Mouse (Mus musculus) limb, embryonic 13.5 days (tissue): ENCODE data around the gene Eif4a2. TPM values are rescaled to one million over a fixed set of nuclear protein-coding genes. Genes with fewer than 3 reads are reported as not detected.

Experiments used
- ATAC-seq: fragments of 200-750 bp; cut with Nextera tagmentation; 2 replicates; pipeline ENCODE4 v1.8.0; 2017; ENCODE audit warnings: low read depth, moderate number of reproducible peaks, moderate TSS enrichment; ENCODE audit not compliant: low FRiP score
- H3K27ac ChIP-seq: fragments of 300-500 bp; sonication (generic); 2 replicates; pipeline ENCODE4 v1.5.1; 2015; ENCODE audit warnings: inconsistent platforms, mild to moderate bottlenecking, moderate library complexity
- H3K27me3 ChIP-seq: fragments of 300-500 bp; sonication (generic); 2 replicates; pipeline ENCODE4 v1.6.1; 2015; ENCODE audit warnings: mild to moderate bottlenecking, inconsistent platforms
- H3K36me3 ChIP-seq: fragments of 300-500 bp; sonication (generic); 2 replicates; pipeline ENCODE4 v1.6.1; 2015; ENCODE audit warnings: inconsistent platforms, mild to moderate bottlenecking, moderate library complexity
- H3K4me1 ChIP-seq: fragments of 300-500 bp; sonication (generic); 2 replicates; pipeline ENCODE4 v1.6.1; 2015; ENCODE audit warnings: inconsistent platforms
- H3K4me2 ChIP-seq: fragments of 300-500 bp; sonication (generic); replicated peaks from 2 replicates; pipeline ENCODE4 v1.6.1; 2015; ENCODE audit warnings: inconsistent platforms, mild to moderate bottlenecking, moderate library complexity
- H3K4me3 ChIP-seq: fragments of 300-500 bp; sonication (generic); 2 replicates; pipeline ENCODE4 v1.5.1; 2015; ENCODE audit warnings: moderate library complexity, mild to moderate bottlenecking, inconsistent platforms
- H3K9ac ChIP-seq: fragments of 300-500 bp; sonication (generic); 2 replicates; pipeline ENCODE4 v1.6.1; 2015; ENCODE audit warnings: mild to moderate bottlenecking, inconsistent platforms
- H3K9me3 ChIP-seq: fragments of 300-500 bp; sonication (generic); 2 replicates; pipeline ENCODE4 v1.6.1; 2016; ENCODE audit warnings: inconsistent platforms
- WGBS: fragments of 180-500 bp; shearing (Covaris S2); methylation state at CpG from one replicate; pipeline ENCODE4 v1.1.7; 2015; 5-methylcytosine and 5-hydroxymethylcytosine counted together
- polyA plus RNA-seq: library from polyadenylated mRNA; unstranded; fragments of >200 nt; fragmentation: Nextera tagmentation; extraction: Ambion mirVana; gene quantifications from 2 replicates; pipeline ENCODE4 v1.2.1, GENCODE M21; 2015

The Eif4a2 gene
- polyA plus RNA-seq, 1 experiment from 2014 or later: 265 TPM

DNA sequence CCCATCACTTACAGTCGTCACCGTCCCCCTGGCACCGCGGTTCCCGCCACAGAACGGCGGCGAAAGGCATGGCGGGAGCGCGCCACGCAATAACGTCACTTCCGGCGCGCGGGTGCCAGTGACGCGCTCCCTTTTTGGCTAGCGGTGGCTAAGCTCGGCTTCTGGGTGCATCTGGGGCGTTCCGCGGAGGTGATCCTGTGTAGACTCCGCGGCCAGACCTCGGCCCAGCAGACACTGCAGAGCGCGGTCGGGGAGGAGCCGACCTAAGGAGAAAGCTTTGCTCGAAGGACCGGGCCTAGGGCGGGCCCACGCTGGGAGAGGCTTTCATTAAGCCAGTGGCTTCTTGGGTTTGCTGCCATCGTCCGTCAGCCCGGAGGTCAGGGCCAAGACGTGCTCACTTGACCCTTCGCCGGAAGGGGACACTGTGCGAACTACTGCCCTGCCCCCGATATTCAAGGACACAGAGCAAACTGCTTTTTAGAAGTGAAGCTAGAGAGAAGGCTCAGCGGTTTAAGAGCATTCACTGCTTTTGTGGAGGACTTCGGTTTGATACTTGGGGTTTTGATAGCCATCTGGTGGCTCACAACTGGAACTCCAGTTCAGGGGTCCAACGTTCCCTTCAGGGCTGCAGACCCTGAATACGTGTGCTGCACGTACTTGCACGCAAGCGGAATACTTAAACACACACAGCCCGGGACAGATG lies 20.6 kb downstream of the Eif4a2 start, which contains the start of gene Rfc4:
Rfc4 (minus strand) TSS at position 65 of the 703 bp plus-strand sequence.
- Histone ChIP-seq H3K4me3 (peak within 1 kb of the TSS; percentile 75), H3K36me3 (peaks cover 13% of the 10 kb centered on the region), H3K9ac (peak within 1 kb of the TSS; percentile 89), H3K27me3 (no peaks in the 10 kb centered on the region), H3K4me1 (peaks cover 14% of the 10 kb centered on the region), H3K4me2 (peak within 1 kb of the TSS; percentile 86), H3K9me3 (no peaks in the 10 kb centered on the region), H3K27ac (peak within 1 kb of the TSS; percentile 98)
- under 1% methylated on average over 51 of the region's 51 CpGs for WGBS
- peak; percentile 93 for ATAC-seq

DNA sequence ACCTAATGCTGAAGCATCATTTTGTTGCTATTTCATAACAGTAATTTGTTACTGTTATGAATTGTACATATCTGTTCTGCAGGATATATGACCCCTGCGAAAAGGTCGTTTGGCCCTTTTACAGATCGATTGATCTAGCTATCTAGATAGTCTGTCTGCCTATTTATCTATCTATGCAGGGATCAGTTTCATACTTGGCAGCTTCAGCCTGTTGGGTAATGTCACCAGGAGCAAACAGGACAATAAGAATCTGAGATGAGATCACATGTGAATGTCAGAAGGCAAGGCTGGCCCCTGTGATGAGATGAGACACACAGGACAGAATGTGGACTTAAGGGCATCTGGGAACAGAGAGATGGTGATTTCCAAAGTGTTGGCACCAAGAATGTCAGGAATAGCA lies 23.1 kb downstream of the Eif4a2 start:
- 90% methylated on average over 3 of the region's 3 CpGs for WGBS
- H3K9me3 ChIP-seq: no peaks in the 10 kb centered on the region

DNA sequence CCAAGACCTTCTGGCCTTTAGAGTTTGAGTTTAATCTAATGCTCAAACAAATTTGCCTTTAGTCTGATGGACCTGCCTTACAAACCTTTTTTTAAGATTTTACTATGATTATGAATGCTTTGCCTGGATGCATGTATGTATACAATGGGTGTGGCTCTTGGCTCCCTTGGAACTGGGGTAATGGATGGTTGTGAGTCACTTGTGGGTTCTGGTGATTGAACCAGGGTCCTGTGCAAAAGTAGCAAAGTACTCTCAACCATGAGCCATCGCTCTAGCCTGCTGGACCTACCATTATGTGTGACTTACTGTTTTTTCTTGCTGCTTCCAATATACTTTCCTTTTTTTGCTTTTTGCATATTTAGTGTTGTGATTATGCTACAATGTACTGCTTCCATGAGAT lies 25.1 kb downstream of the Eif4a2 start:
- Histone ChIP-seq H3K4me3 (no peak overlapping the region), H3K4me1 (peaks cover 7% of the 10 kb centered on the region), H3K36me3 (no peaks in the 10 kb centered on the region), H3K9me3 (no peaks in the 10 kb centered on the region), H3K9ac (no peak overlapping the region), H3K27me3 (no peaks in the 10 kb centered on the region), H3K27ac (no peak overlapping the region), H3K4me2 (no peak overlapping the region)
- 90% methylated on average over 1 of the region's 1 CpGs for WGBS
- no peak for ATAC-seq

More for the DNA sequence above, 23.1 kb downstream of the Eif4a2 start:
- no peak for ATAC-seq
- no peaks in the 10 kb centered on the region for H3K27me3 ChIP-seq
- H3K36me3 ChIP-seq: no peaks in the 10 kb centered on the region
- H3K27ac ChIP-seq: no peak overlapping the region
- H3K4me3 ChIP-seq: no peak overlapping the region
- no peak overlapping the region for H3K9ac ChIP-seq
- H3K4me1 ChIP-seq: peaks cover 14% of the 10 kb centered on the region
- no peak overlapping the region for H3K4me2 ChIP-seq

DNA sequence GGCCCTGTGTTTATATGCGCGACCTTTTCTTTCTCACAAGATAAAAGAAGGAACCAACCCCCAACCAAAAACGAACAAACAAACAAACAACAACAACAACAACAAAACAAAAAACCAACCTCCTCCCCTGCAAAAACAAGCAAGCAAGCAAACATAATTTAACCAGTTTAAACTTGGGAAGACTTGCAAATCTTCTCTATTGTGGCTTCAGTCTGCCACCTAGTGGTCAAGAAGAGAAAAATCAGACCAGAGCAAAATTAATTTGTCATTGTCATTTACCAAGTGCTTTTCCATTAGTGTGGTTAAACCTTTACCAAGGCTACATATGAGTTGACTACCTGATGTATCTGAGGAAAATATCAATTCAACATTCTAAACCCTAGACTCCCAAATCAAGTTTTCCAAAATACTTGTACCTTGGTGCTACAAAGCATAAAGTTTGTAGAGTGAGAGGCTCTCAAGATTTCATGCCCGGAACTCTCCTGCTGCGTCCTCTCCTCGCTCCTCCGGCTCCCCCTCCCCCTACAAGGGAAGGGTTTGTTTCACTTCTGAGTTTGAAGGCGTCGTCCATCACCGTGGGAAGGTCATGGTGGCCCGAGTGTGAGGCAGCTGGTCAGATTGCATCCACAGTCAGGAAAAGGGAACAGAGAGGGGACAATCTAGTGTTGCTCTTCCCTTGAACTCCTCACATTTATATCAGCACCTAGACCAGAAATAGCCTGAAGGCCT lies 28.3 kb downstream of the Eif4a2 start:
- Histone ChIP-seq H3K27ac (no peak overlapping the region), H3K36me3 (no peaks in the 10 kb centered on the region), H3K4me1 (no peaks in the 10 kb centered on the region), H3K27me3 (no peaks in the 10 kb centered on the region), H3K4me3 (no peak overlapping the region), H3K4me2 (no peak overlapping the region), H3K9ac (no peak overlapping the region), H3K9me3 (no peaks in the 10 kb centered on the region)
- WGBS: 21% methylated on average over 11 of the region's 11 CpGs
- no peak for ATAC-seq

DNA sequence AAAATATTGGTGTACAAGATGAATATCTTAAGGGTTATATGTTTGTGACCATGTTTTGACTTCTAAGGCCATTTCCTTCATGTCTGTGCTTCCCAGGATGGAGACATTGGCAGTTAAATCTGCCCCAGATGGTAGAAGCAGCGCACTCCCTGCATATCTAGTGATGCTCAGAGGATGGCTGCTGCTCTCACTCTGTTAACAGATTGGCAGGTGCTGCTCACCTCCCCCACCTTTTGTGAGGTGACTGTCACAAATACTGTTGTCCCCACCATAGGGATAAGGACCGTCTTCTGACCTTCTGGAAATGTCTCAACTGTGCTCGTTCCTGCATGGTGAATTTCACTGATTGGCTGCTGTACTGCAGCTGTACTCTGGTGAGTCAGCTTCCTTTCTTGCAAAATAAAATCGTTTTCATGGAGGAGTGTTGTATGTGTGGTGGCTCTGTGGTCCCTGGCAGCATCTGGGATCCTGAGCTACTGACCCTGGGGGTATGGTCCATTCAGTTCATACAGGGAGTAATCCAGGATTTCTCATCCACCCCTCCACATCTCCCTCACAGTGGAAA lies 29.2 kb downstream of the Eif4a2 start:
- Histone ChIP-seq H3K4me3 (no peak overlapping the region), H3K4me2 (no peak overlapping the region), H3K9me3 (no peaks in the 10 kb centered on the region), H3K9ac (no peak overlapping the region), H3K27ac (no peak overlapping the region), H3K36me3 (no peaks in the 10 kb centered on the region), H3K4me1 (no peaks in the 10 kb centered on the region), H3K27me3 (no peaks in the 10 kb centered on the region)
- 59% methylated on average over 4 of the region's 4 CpGs for WGBS
- ATAC-seq: no peak

DNA sequence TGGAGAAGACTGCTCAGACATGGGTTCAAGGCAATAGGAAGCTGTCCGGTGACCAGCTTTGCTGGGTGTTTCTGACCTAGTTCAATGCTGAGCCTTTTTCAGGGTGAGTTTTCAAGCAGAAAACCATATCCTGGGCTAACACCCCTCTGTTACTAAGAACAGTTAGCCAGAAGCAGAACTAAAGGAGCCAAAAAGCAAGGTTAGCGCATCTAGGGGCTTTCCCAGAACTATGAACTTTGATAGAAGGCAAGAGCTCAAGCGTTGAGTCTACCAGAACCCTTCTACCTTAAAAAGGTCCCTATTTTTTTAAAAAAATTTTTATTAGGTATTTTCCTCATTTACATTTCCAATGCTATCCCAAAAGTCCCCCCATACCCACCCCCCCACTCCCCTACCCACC lies 33.7 kb downstream of the Eif4a2 start:
- no peak overlapping the region for H3K9ac ChIP-seq
- H3K4me2 ChIP-seq: no peak overlapping the region
- no peak overlapping the region for H3K4me3 ChIP-seq
- no peak for ATAC-seq
- H3K9me3 ChIP-seq: no peaks in the 10 kb centered on the region
- H3K36me3 ChIP-seq: no peaks in the 10 kb centered on the region
- H3K27ac ChIP-seq: no peak overlapping the region
- 90% methylated on average over 3 of the region's 3 CpGs for WGBS
- H3K27me3 ChIP-seq: no peaks in the 10 kb centered on the region
- H3K4me1 ChIP-seq: no peaks in the 10 kb centered on the region

DNA sequence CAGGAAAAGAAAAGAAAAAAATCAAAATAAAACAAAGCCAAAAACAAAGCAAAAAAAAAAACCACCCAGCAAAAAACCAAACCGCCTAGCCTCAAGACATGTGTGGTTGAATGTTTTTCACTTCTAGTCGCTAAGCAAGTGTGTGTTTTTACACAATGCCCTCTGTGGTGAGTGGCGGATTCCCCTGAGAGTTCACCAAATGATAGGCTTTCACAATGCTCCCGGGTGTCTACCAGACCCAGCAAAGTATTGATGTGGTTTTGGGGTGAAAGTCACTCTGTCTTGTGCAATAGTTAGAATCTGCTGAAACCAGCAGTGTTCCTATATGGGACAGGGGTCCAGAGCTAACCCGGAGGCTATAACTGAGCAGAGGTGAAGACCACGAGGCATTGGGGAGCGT lies 37.1 kb downstream of the Eif4a2 start:
- Histone ChIP-seq H3K27ac (no peak overlapping the region), H3K27me3 (no peaks in the 10 kb centered on the region), H3K4me1 (no peaks in the 10 kb centered on the region), H3K9ac (no peak overlapping the region), H3K4me3 (no peak overlapping the region), H3K9me3 (no peaks in the 10 kb centered on the region), H3K4me2 (no peak overlapping the region), H3K36me3 (no peaks in the 10 kb centered on the region)
- no peak for ATAC-seq
- WGBS: 86% methylated on average over 7 of the region's 7 CpGs

DNA sequence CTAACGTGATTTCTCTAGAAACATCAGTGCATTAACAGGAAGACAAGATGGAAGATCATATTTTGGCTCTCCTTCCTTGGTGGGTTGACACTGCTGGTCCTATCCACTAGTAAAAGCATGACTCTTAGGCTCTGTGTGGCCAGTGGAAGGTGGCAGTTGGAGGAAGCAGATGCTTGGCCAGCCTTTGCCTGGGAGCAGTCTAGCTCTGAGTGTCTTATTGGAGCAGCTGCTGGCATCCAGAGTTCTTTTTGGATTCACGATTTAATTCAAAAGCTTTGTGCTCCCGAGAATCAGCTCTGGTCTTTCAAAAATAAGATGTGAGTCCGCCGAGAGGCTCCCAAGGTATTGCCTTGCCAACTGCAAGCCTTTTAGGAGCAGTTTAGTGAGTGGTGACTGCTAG lies 38.0 kb downstream of the Eif4a2 start:
- no peak for ATAC-seq
- no peaks in the 10 kb centered on the region for H3K4me1 ChIP-seq
- H3K27me3 ChIP-seq: no peaks in the 10 kb centered on the region
- H3K9me3 ChIP-seq: no peaks in the 10 kb centered on the region
- H3K9ac ChIP-seq: no peak overlapping the region
- H3K4me2 ChIP-seq: no peak overlapping the region
- H3K36me3 ChIP-seq: no peaks in the 10 kb centered on the region
- H3K4me3 ChIP-seq: no peak overlapping the region
- H3K27ac ChIP-seq: no peak overlapping the region
- 63% methylated on average over 5 of the region's 5 CpGs for WGBS

DNA sequence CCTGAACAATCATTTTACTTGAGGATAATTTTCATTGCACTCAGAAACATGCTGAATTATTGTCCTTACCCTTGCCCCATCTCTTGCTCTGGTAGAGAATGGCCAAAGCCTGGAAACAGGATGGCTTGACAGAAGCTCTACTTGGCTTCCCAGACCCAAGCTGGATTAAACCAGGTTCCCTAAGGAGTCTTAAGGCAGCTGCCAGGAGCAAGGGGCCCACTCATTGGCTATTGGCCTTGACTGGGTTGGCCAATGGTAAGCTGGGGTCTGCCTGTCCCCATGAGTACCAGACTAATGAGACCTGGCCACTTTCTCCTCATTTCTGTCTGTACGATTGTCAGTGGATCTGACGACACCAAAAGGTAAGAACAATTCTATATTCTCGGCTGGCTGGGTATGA lies 39.0 kb downstream of the Eif4a2 start, which contains the start of gene Adipoq:
Adipoq (plus strand) TSS at position 257 of the 400 bp plus-strand sequence.
- H3K27me3 ChIP-seq: no peaks in the 10 kb centered on the region
- no peak for ATAC-seq

DNA sequence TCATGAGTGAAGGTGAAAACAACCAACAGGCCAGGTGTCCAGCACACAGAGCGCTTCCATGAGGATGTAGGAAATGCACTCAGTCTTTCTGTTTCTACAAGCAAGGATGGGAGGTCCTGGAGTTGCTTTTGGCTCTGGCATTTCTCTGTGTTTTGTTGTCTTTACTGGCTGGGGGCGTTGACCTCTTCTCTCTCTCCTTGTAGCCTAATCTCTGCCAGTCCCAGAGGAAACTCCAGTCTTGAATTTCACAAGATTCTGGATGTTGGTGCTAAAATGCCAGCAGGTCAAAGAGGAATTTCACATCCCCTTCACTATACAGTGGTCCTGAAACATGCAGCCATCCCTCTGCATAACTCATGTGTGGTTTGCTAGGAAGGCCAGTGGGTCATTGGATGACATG lies 41.7 kb downstream of the Eif4a2 start:
- H3K27me3 ChIP-seq: no peaks in the 10 kb centered on the region
- H3K36me3 ChIP-seq: no peaks in the 10 kb centered on the region
- 70% methylated on average over 2 of the region's 2 CpGs for WGBS
- no peak overlapping the region for H3K4me3 ChIP-seq
- no peak for ATAC-seq
- H3K4me2 ChIP-seq: no peak overlapping the region
- H3K4me1 ChIP-seq: no peaks in the 10 kb centered on the region
- no peaks in the 10 kb centered on the region for H3K9me3 ChIP-seq
- no peak overlapping the region for H3K9ac ChIP-seq
- no peak overlapping the region for H3K27ac ChIP-seq

More for the DNA sequence above, 39.0 kb downstream of the Eif4a2 start, which contains the start of gene Adipoq:
- WGBS: 83% methylated on average over 3 of the region's 3 CpGs
- H3K36me3 ChIP-seq: no peaks in the 10 kb centered on the region
- H3K9ac ChIP-seq: no peak within 1 kb of the TSS
- H3K4me2 ChIP-seq: no peak within 1 kb of the TSS
- no peaks in the 10 kb centered on the region for H3K9me3 ChIP-seq
- no peak within 1 kb of the TSS for H3K4me3 ChIP-seq
- H3K4me1 ChIP-seq: no peaks in the 10 kb centered on the region
- no peak within 1 kb of the TSS for H3K27ac ChIP-seq

DNA sequence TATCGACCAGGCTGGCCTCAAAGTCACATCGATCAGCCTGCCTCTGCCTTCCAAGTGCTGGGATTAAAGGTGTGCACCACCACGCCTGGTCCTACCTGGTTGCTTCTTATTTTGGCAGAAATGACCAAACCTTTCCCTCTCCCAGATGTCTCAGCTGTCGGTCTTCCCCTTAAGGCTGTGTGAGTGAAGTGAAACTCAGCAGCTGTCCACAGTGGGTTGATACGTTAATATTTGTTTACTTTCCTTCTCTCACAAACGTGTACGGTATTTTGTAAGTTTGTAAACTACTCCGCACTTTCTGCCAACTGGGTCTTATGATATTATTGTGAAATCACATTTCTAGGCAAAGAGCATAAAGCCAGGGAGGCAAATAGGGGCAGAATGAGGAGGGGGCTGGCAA lies 42.2 kb downstream of the Eif4a2 start:
- Histone ChIP-seq H3K4me2 (no peak overlapping the region), H3K27ac (no peak overlapping the region), H3K4me3 (no peak overlapping the region), H3K27me3 (no peaks in the 10 kb centered on the region), H3K36me3 (no peaks in the 10 kb centered on the region), H3K4me1 (no peaks in the 10 kb centered on the region), H3K9ac (no peak overlapping the region), H3K9me3 (no peaks in the 10 kb centered on the region)
- ATAC-seq: no peak
- WGBS: 83% methylated on average over 8 of the region's 8 CpGs

DNA sequence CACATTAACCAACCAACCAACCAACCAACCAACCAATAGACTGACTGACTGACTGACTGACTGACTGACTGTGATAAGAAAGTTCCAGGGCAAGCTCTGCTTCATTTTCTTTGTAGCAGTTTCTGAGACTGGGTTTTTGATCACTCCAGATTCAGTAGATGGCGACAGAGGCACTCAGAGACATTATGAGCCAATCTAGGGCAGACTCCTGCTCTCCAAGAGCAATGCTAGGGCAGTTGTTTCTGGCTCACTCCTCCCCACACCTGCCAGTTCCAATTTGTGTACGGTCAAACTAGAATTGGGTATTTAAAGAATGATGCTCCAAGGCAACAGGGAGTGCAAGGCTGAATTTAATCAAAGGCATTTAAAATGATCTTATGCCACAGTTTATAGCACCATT lies 44.2 kb downstream of the Eif4a2 start:
- Histone ChIP-seq H3K36me3 (no peaks in the 10 kb centered on the region), H3K4me2 (no peak overlapping the region), H3K4me1 (no peaks in the 10 kb centered on the region), H3K9me3 (no peaks in the 10 kb centered on the region), H3K27ac (no peak overlapping the region), H3K4me3 (no peak overlapping the region), H3K9ac (no peak overlapping the region), H3K27me3 (no peaks in the 10 kb centered on the region)
- 13% methylated on average over 2 of the region's 2 CpGs for WGBS
- no peak for ATAC-seq
